Mouse (Mus musculus) 3T3-L1 (cell line): ENCODE measurements at regions not wholly inside any gene's neighbourhood (a gene's known extent, or its start where the extent isn't known, plus 50 kb on each side); places are given as distances from the start of the nearest gene placed in this dataset.

Experiments used
- DNase-seq: peaks from one replicate; pipeline ENCODE4 v3.0.0-alpha.2; 2015; ENCODE audit warnings: low read depth, low spot score

DNA sequence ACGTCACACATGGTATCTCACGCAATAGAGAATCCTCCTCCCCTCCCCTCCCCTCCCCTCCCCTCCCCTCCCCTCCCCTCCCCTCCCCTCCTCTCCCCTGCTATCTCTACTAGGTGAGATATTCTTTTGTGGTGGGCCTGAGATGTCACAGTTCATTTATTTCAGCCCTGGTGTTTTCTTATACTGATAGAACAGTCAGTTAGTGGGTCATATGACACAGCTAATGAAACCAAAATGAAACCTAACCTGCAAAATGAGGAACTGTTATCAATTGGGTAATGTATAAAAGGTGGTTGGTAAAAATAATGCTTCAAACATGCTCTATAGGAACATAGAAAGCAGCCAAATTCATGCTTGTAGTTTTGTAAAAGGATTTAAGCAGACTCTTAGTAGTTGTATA, 174.5 kb upstream of the Syt1 start:
- no peak for DNase-seq

DNA sequence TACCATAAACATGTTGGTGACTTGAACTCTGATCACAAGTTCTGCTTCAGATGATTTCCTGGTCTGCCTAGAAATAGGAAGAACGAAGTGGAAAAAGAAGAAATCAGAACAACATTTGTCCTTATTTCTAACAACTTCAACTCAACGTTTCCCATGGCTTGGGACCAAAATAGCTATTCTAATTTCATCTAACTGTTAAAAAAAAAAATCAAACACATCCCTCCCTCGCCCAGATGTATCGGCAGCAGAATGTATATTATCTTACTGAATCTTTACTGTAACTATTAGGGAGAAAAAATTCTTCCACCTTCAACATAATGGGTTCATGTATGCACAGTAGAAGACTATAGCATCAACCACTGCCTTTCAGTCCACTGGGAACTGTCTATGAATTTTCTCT, 169.7 kb upstream of the Syt1 start:
- DNase-seq = no peak

DNA sequence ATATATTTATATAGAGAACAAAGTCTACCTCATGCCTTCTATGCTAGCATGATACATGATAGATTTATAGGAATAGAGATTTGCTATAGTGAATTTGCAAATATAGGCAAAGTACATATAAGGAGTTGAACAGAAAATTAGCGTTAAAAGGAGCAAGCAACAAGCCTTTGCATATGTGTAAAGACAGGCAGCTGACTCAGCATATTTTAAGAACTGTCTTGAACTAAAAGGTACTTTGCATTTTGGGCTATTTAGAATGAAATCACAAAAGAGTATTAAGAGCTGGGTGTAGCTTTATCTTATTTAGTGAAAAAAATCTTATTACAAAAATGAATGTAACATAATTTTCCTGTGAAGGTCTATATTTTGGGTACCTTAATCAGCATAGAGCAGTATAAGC, 149.9 kb upstream of the Syt1 start:
- no peak for DNase-seq

DNA sequence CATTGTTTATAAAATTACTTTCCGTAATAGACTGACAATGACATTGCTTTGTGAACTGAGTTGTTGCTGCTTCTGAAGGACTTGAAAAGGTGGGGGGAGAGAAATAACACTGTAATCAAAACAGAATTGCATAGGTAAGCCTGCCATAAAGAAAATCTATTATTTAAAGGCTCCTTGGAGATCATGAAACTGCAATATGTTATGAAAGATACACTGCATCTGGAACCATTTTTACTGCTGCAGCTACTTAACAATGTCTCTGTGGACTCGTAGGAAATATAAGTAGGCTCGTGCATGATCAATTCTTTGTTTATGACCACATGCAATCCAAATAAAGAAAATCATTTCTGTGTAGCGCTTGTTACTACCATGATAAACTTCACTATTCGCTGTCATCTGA, 145.0 kb upstream of the Syt1 start:
- no peak for DNase-seq

DNA sequence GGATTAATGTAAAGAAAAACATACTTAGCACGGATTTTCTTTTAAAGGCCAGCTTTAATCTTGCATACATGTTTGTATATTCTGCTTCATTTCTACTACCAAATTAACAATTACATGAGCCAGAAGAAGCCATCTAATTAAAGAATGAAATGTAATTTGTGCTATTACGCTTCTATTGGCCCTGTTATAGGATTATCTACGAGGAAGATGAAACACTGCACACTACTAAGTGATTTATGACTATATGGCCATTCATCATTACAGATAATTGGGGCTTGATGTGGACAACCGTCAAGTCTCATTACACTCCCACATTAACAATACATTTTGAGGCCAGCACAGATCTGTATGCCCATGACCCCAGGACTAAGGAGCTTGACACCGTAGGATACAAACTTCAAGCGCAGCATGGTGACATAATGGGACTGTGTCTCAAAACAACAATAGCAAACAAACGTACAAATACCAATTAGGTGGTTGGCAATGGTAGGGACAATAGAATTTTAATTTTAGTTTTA, 129.7 kb upstream of the Syt1 start:
- no peak for DNase-seq

DNA sequence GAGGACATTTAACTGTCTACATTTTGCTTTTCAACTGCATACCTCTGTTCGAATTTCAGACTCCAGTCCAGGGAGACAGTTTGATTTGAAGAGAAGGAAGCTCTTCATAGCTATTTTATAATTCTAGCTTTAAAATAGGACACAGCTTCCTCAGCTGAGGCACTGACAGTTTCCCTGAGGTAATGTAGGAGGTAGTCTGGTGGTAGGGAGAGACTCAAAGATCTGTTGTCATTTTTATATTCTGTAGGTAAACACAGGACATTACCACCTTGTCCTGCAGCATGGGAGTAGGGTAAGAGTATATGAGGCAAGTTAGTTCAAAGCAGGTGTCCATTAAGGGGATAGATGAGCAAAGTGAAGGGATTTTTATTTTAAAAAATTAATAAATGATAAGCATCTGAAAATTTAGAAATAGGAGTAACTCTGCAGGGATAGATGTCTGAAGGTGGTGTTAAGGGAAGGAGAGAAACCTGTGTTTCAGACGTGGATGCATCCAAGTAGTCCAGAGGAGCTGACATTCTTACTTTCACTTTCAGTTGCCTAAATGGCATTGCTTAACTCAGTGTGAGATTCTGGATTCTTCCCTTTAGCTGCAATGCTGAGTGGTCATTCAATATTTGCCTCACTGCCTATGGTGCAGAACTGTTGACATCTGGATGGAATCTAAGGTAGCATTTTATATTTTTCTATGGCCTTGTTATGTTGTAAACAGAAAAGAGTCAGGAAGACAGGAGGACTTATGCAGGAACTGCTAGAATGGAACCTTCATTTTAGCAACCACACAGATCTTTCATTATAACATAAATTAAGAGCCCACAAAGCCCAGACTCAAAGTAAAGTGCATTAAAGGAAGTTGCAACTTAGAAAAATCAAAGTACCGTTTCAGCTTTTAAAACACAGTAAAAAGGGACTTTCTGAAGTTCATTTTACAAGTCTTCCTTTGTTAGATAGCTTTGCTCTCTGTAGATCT, 126.3 kb upstream of the Syt1 start:
- DNase-seq = peak; percentile 70

DNA sequence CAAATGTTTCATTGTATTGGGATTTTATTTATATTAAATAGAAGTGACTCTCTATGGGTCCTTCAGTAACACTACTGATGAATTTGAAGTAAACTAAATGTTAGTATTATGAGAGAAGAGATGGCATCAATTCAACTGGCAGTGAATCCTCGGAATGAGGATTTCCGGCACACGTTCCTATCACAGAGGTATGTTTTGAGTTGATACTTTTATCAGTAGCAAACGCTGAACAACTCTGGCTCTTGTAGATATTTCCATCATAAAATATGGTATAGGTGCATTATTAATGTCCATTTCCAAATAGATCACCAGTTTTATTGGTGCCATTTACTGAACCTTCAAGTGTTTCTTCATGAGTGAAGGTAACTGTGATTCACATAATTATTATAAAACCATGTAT, 123.7 kb upstream of the Syt1 start:
- no peak for DNase-seq

DNA sequence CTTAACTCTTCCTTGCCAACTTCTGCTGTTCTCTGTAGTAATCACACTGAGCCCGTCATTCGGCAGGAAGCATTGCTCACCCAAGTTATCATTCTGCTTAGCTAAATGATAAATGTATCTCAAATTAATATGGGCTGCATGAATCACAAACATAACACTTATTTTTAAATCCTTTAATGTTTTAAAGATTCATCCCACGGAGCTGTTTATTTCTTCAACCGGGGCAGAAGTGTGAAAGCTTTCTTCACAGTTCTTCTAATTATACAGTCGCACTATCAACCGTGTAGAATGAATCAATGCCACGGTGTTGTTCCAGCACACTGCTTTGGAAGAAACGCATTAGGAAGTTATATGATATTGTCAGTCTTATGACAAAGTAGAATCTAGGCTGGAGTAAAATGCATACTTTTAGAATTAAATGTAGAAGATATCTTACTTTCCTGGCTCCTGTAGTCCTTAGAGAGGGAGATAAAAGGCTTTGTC, 121.3 kb upstream of the Syt1 start:
- DNase-seq = no peak

DNA sequence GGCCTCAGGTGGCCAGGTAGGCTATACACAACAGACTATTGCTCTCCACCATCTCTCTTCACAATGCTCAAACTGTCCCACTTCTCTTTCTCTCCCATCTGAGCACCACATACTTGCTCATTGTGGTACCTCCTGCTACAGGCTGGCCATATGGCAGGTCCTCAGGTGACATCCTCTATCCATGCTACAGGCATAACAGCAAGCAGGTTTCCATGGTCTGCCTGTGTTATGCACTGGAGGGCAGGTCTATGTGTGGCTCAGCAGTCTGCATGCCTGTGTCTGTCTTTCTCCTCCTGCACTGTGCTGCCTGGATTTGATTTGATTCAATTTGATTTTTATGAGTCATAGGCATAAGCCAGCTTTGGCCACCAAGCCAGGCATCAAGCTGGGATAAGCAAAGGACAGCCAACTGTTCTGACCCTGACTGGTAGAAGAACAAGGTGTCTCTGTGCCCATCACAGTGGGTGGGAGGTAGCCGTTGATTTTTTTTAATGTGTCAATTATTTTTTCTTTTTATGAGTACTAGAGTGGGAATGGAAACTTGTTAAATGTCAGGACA, 118.8 kb upstream of the Syt1 start:
- DNase-seq = no peak

DNA sequence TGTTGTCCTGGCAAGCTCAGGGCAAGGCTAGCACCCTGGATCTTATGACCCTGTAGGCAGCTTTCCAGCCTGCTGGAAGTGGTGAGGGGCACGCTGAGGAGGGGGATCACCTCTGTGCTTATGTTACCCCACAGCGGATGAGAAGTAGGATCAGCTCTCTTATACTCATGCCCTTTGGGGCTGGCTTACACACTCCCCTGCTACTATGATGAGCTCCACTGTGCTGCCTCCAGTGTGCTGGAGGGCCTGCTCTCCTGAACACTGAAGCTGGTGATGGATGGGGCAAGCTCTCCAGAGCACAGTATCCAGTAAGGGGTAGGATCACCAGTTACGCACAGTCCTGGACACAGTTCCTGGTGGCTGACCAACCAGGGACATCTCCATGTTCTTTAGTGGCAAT, 118.3 kb upstream of the Syt1 start:
- DNase-seq = no peak

DNA sequence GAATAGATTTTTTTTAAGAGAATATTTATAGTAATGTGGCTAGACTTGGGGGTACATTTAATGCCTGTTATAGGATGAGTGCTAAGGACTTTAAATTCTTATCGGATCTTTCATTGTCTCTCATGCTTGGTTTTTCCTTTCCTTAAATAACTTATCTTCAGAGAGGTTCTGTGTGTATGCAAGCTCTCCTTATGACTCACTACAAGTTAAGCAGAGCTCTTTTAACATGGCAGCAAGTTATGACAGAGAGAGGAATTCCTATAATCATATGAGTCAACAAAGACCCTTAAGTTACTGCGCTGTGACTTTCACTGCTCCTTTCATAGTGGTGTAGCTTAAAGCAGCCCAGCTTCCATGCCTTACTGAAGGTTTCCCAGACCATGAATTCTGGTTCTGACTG, 115.9 kb upstream of the Syt1 start:
- peak; percentile 15 for DNase-seq

DNA sequence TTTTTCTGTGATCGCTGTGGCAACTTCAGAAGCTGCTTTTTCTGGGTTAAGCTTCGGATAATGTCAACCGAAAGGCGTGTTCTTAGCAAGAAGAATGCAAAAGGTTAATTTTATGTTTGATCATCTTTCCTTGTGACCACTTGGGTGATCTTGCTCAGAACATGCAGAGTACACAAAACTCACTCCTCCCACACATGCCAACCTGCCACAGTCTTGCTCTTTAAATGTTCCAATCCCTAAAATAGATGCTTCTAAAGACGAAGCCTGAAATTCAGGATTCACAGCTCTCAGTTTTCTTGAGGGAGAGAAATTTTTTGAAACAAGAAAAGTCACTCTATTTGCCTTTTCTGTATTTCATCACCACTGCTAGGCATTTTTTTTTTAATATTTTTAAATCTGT, 106.4 kb upstream of the Syt1 start:
- no peak for DNase-seq

DNA sequence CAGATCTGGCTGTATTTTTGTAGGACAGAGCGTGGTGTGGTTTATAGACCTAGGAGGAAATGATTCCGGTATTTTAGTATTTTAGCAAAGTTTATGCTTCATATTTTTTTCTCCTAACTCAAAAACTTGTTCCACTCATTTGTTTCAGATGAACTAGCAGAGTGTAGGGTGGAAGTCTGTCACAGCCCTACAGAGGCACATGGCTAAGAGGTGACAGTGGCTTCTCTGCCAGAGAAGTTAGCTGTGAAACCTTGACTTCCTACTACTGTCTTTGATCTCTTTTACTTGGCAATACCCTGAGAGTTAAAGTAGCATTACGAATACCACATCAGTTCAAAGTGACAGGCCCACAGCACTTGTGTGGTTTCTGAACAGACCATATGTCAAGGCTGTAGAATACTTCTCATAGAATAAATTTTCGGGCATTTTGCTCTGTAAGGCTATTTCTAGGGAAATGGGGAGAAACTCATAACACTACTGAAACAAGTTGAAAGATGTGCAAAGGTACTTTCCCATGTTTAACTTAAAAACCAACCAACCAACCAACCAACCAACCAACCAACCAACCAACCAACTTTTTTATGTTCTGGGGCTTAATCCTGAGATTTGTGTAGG, 104.3 kb upstream of the Syt1 start:
- no peak for DNase-seq

DNA sequence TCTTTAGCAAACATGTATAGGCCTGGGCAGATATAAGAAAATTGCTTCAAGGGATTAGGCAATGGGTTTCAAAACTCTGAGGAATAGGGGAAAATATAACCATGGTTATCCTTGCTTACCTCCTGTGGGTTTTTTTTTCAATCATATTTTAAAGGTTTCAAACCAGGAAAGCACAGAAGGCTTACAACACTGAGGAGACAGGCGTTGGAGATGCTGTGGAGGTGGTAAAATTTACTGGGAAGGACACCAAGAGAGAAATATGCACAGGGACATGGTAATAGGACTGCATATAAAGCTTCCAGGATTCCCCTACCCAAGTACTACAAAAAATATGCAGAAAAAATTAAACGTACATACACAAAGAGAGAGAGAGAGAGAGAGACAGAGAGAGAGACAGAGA, 95.0 kb upstream of the Syt1 start:
- DNase-seq = no peak

DNA sequence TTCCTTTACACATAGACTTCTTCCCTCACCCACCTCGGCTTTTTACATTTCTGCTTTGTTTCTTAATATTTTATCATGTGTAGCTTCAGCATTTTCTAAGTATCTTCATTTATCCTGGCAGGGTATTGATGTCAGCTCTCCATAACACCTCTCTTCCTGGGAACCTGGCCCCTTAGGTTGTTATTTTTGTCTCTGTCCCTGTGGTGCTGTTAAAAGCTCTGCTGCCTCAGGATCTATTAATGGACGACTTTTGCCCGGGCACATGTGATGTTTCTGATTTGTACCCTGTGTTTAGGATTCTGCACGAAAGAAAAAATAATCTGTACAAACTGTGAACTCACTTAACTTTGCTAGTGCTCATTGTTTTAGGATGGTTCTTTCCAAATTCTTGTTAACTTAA, 81.4 kb upstream of the Syt1 start:
- DNase-seq = no peak

DNA sequence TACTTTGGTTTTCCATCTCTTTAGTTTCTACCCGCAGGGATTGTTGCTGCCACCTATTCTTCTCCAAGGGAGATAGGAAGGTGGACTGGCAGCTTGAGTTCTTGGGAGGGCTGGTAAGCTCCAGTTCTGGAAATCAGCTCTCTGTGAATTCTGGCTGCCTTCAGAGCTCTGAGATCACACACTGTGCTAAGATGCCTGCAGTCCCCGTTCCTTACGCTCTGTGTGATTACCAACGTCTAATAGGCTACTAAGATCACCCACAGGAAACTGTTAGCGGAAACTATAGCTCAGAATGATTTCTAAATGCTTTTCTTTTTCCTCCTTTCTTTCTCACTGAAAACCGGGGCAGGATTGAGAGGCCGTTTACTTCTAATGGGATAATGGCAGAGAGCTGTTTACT, 69.0 kb upstream of the Syt1 start:
- DNase-seq = no peak

DNA sequence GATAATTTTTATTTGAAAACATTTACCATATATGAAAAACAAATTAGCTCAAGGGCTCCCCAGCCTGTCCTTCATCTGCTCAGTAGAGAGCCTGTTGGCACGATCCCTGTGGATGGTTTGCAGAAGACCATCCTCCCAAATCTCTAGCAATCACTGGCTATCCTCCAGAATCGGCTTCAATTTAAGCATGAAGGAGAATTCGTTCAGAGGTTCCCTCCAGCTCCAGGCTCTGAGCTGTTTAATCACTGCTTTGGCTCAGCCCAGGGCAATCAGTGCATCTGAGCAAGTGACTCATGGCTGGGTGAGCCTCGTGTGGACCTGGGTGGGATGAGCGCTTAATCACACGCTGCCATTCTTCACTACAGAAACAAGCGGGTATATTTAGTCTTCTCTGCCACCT, 63.4 kb upstream of the Syt1 start:
- DNase-seq = peak; percentile 3
